Comparison of ENCODE assay signal across 27 mouse cellular contexts in genomic region chr4:70394736-70395135, GRCm38 (mm10).
"Had no signal": no experiment of that assay in that cellular context is flagged by ENCODE, and none has a peak within 500 bp of the region (broad histone marks: within the 10 kb centered on the region; RNA-seq: fewer than 3 reads in every experiment).

No protein-coding gene starts in this region.

- H3K9ac ChIP-seq: heart, embryonic 13.5 days; heart, embryonic 15.5 days; hindbrain, embryonic 12.5 days; hindbrain, embryonic 14.5 days; intestine, embryonic 15.5 days; limb, embryonic 12.5 days had no signal

- H3K9me3 ChIP-seq: heart, embryonic 13.5 days; heart, embryonic 15.5 days; hindbrain, embryonic 10.5 days; hindbrain, embryonic 12.5 days; intestine, embryonic 15.5 days; limb, embryonic 10.5 days; limb, embryonic 12.5 days had no signal

- H3K36me3 ChIP-seq: intestine, embryonic 15.5 days had no signal

- DNase-seq: gastrocnemius, adult 2 months; gastrocnemius, postnatal 10 days; gastrocnemius, postnatal 25 days; heart, adult 2 months; heart, postnatal 14 days; heart, postnatal 4 days; kidney, adult 18-20 months; kidney, adult 8-10 months; kidney, postnatal 10 days; kidney, postnatal 25 days; kidney, postnatal 4 days; liver had no signal

- H3K27ac ChIP-seq: gastrocnemius, adult 2 months; heart, adult 2 months; heart, embryonic 13.5 days; heart, embryonic 15.5 days; hindbrain, embryonic 10.5 days; hindbrain, embryonic 12.5 days; hindbrain, embryonic 14.5 days; intestine, embryonic 15.5 days; layer of hippocampus, adult 2 months; left cerebral cortex, adult 2 months; limb, embryonic 10.5 days; limb, embryonic 12.5 days had no signal

- H3K4me1 ChIP-seq: hindbrain, embryonic 10.5 days; hindbrain, embryonic 12.5 days; intestine, embryonic 15.5 days; limb, embryonic 10.5 days had no signal

- H3K4me3 ChIP-seq: gastrocnemius, adult 2 months; heart, adult 2 months; heart, embryonic 13.5 days; heart, embryonic 15.5 days; hindbrain, embryonic 10.5 days; hindbrain, embryonic 12.5 days; intestine, embryonic 15.5 days; layer of hippocampus, adult 2 months; left cerebral cortex, adult 2 months; limb, embryonic 10.5 days; limb, embryonic 12.5 days had no signal

- H3K4me2 ChIP-seq: heart, embryonic 11.5 days; heart, embryonic 13.5 days; heart, embryonic 15.5 days; hindbrain, embryonic 12.5 days; hindbrain, embryonic 14.5 days; intestine, embryonic 15.5 days; limb, embryonic 12.5 days; liver, embryonic 11.5 days had no signal

- ATAC-seq: hindbrain, embryonic 16.5 days; inflammation-experienced regulatory T-cells, adult 6 months; intestine, embryonic 15.5 days; intestine, postnatal 0 days had no signal

- H3K27me3 ChIP-seq: heart, embryonic 13.5 days; heart, embryonic 15.5 days; hindbrain, embryonic 12.5 days; intestine, embryonic 15.5 days; limb, embryonic 12.5 days had no signal
